Mouse (Mus musculus) macrophage (primary cell): ENCODE data around the gene Mmgt2. TPM values are rescaled to one million over a fixed set of nuclear protein-coding genes. Genes with fewer than 3 reads are reported as not detected.
A peak's percentile ranks its signal among the peaks of the same experiment; 100 is the strongest.
"Not testable (repeated sequence)": the region's sequence is repeated elsewhere in the genome, so short reads cannot be mapped to it uniquely, and the experiment has no call there.

Source experiments
- H3K27ac ChIP-seq: fragments of 350-480 bp; formaldehyde crosslinking; 2 replicates; pipeline ENCODE4 v1.9.0; 2021
- H3K36me3 ChIP-seq: fragments of 350-480 bp; formaldehyde crosslinking; 2 replicates; pipeline ENCODE4 v1.9.0; 2021; ENCODE audit errors: inconsistent target
- H3K4me3 ChIP-seq: fragments of 350-480 bp; formaldehyde crosslinking; 2 replicates; pipeline ENCODE4 v1.9.0; 2021; ENCODE audit errors: inconsistent target
- H3K79me2 ChIP-seq: fragments of 350-480 bp; formaldehyde crosslinking; 2 replicates; pipeline ENCODE4 v1.9.0; 2021; ENCODE audit errors: inconsistent target
- WGBS: methylation state at CpG from one replicate; pipeline ENCODE4 v1.1.7; 2026; ENCODE audit warnings: inconsistent platforms; ENCODE audit not compliant: missing documents; 5-methylcytosine and 5-hydroxymethylcytosine counted together
- polyA plus RNA-seq: library from polyadenylated mRNA; stranded (reverse); fragments of 250-400 nt; gene quantifications from 3 replicates; pipeline ENCODE4 v1.2.4, GENCODE M21; 2018; ENCODE audit warnings: inconsistent platforms

Gene Mmgt2
- polyA plus RNA-seq, 1 experiment from 2014 or later, result 25.0 TPM

DNA sequence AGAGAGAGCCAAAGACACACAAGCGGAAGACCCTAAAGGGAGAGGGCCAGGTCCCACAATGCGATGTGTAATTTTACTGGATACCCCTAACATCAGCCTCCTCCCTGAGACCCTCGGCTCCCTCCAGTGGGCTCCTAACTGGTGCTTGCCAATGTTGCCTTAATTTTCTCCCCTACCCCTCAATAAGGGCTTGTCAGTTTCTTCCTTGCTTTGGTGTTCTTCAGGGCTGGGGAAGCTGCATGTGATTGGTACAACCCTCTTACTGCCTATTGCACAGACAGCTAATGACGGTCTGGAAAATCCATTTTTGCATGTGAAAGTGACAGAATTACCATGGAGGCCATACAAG lies 2.0 kb upstream of the Mmgt2 start:
- Histone ChIP-seq H3K27ac (peak overlapping the region; percentile 51), H3K4me3 (peak overlapping the region; percentile 3; the same call in 1 of the 2 replicates), H3K79me2 (peaks cover 45% of the 10 kb centered on the region), H3K36me3 (no peaks in the 10 kb centered on the region)
- 7% methylated on average over 4 of the region's 4 CpGs for WGBS

GRCm38 (mm10) chr11:62646958-62647515 lies 1.4 kb upstream of the Mmgt2 start:
- peak overlapping the region; percentile 38 for H3K4me3 ChIP-seq
- H3K79me2 ChIP-seq, result peaks cover 46% of the 10 kb centered on the region
- WGBS, result 44% methylated on average over 7 of the region's 7 CpGs
- H3K27ac ChIP-seq, result peak overlapping the region; percentile 51
- no peaks in the 10 kb centered on the region for H3K36me3 ChIP-seq

DNA sequence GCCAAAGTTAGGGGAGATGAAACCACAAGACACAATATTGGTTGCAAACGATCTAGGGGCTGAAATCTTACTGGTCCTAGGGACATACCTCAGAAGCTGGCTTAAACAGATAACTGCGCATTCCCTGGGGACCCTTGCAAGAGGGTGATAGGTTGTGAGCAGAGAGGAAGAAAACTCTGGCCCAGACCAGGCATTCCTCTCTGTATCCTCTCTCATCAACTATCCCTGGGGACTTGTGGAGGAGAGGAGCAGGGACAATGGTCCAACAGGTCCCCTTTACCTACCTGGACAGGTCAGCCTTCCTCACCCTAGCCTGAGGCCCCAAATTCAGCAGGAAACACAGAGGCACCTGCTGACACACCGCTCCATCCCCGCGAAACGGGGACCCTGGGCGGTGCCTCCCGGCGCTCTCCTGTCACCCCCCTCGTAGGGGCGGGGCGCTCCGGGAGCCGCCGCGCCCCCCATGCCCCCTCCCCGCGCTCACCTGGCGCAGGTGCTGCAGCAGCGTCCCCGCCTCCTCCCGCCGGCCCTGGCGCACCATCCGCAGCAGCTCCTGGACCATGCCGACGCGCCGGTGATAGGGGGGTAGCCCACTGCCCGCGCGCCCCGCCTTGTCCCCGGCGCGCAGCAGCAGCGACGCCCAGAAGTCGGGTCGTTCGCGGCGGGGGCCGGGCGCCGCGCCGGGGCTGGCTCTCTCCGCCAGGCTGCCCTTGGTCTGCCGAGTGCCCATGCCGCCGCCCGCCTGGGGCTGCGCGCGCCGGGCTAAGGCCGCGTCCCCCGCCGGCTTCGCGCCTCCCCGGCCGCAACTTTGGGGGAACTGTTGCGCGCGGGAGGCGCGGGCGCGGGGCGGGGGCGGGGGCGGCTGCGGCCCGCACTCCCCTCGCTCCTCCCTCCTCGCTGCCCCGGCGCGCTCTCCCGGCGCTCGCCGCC lies 538 bp upstream of the Mmgt2 start, which contains the start of gene Lrrc75a:
Gene Lrrc75a, minus strand, starts transcription at position 863 of the 930 bp plus-strand sequence.
- Histone ChIP-seq H3K79me2 (peaks cover 52% of the 10 kb centered on the region), H3K4me3 (peak within 1 kb of the TSS; percentile 68), H3K27ac (peak within 1 kb of the TSS; percentile 51), H3K36me3 (no peaks in the 10 kb centered on the region)
- WGBS, result under 1% methylated on average over 57 of the region's 86 CpGs

DNA sequence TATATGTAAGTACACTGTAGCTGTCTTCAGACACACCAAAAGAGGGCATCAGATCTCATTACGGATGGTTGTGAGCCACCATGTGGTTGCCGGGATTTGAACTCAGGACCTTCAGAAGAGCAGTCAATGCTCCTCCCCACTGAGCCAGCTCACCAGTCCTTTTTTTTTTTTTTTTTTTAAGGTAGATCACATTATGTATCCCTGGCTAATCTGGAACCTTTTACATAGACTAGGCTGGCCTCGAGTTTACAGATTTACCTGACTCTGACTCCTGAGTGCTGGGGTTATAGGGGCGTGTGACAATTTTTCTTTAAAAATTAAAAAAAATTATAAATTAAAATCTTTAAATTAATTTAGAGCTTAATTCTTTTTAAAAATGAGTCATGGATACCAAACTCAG lies 1.3 kb downstream of the Mmgt2 start:
- Histone ChIP-seq H3K4me3 (peak overlapping the region; percentile 68; the same call in 1 of the 2 replicates), H3K79me2 (peaks cover 56% of the 10 kb centered on the region)
- H3K36me3 ChIP-seq, H3K27ac ChIP-seq: not testable (repeated sequence)
- 78% methylated on average over 3 of the region's 4 CpGs for WGBS

DNA sequence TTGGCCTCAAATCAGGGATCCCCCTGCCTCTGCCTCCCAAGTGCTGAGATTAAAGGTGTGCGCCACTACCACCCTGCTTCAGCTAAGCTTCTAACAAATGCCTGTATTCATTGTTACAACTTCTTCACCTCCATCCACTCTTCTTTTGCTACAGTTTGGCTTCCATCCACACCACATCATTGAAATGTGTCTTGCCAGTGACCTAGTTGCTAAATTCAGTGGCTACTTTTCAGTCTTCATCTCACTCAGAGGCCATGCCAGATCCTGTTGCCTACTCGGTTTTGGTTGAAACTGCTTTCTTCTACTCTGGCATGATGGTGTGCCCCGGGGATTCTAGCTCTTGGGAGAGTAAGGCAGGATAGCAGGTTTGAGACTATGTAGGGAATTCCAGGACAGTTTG lies 3.1 kb downstream of the Mmgt2 start:
- H3K79me2 ChIP-seq, result peaks cover 53% of the 10 kb centered on the region
- WGBS, result 93% methylated on average over 3 of the region's 3 CpGs
- no peak overlapping the region for H3K4me3 ChIP-seq
- no peak overlapping the region for H3K27ac ChIP-seq
- no peaks in the 10 kb centered on the region for H3K36me3 ChIP-seq

GRCm38 (mm10) chr11:62652080-62652479 lies 3.6 kb downstream of the Mmgt2 start:
- no peak overlapping the region for H3K27ac ChIP-seq
- H3K36me3 ChIP-seq, result no peaks in the 10 kb centered on the region
- 94% methylated on average over 2 of the region's 3 CpGs for WGBS
- peaks cover 58% of the 10 kb centered on the region for H3K79me2 ChIP-seq
- no peak overlapping the region for H3K4me3 ChIP-seq

DNA sequence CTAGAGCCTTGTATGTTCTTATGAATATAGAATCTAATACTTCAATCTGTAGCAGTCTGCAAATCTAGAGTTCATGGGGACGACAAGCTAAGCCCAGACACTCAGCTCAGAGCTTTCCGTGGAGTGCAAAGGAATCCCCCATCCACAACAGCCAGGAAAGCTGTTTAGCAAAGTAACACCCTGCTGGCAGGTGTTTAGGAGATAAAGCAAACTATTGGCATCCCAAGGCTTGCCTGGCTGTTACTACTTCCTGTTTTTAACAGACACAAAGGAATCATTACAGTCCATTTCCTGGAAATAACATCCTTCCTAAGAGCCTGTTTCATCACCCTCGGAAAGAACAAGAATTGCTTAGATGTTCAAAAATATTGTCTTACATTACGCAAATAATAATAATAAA lies 12.4 kb downstream of the Mmgt2 start:
- Histone ChIP-seq H3K27ac (no peak overlapping the region), H3K4me3 (no peak overlapping the region), H3K36me3 (no peaks in the 10 kb centered on the region), H3K79me2 (peaks cover 27% of the 10 kb centered on the region; the same call in 1 of the 2 replicates)
- 49% methylated on average over 4 of the region's 4 CpGs for WGBS

- Histone ChIP-seq H3K36me3 (no peaks in the 10 kb centered on the region), H3K4me3 (no peak overlapping the region), H3K27ac (no peak overlapping the region), H3K79me2 (peaks cover 2% of the 10 kb centered on the region; the same call in 1 of the 2 replicates)
- 45% methylated on average over 6 of the region's 6 CpGs for WGBS
Observed at GRCm38 (mm10) chr11:62664250-62664649, 15.8 kb downstream of the Mmgt2 start.

DNA sequence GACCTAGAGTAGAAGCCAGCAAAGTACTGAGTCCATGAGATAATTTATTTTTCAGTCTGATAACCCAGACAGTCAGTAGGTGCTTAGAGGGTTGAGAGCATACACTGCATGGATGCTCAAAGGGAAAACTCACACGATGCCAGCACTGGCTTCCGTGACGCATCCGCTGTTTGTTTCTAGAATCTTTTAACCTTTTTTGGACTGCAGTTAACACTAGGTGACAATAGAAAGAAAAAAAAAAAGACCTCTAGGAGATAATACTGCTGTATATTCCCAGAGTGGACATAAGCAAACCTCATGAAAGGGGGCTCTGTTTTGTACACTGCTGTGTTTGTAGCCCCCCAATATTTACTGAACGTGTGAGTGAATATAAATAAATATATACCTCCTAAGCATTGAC lies 20.5 kb downstream of the Mmgt2 start:
- Histone ChIP-seq H3K36me3 (no peaks in the 10 kb centered on the region), H3K27ac (no peak overlapping the region), H3K4me3 (no peak overlapping the region), H3K79me2 (no peaks in the 10 kb centered on the region)
- WGBS, result 92% methylated on average over 5 of the region's 5 CpGs

GRCm38 (mm10) chr11:62669471-62669870 lies 21.0 kb downstream of the Mmgt2 start:
- Histone ChIP-seq H3K4me3 (no peak overlapping the region), H3K36me3 (no peaks in the 10 kb centered on the region), H3K27ac (no peak overlapping the region), H3K79me2 (no peaks in the 10 kb centered on the region)
- 58% methylated on average over 12 of the region's 12 CpGs for WGBS

DNA sequence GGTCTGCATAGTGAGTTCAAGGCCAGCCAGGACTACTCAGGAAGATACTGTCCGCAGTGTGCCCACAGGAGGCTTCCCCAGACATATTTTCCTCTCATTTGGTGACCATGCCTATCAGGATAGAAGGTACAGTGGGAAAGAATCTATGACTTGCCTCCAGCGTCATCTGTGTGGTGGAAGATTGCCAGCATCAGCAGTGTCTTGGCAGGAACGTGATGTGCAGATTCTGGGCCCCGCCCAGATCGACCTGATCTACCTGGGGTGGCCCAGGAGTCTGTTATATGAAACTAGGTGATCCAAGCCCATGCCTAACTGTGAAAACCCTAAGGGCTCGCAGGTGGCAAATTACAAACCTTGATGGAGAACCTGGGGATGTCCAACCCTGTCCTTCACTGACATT lies 21.5 kb downstream of the Mmgt2 start:
- Histone ChIP-seq H3K79me2 (no peaks in the 10 kb centered on the region), H3K27ac (no peak overlapping the region), H3K4me3 (no peak overlapping the region), H3K36me3 (no peaks in the 10 kb centered on the region)
- WGBS, result 91% methylated on average over 6 of the region's 6 CpGs

GRCm38 (mm10) chr11:62675480-62676289 lies 27.2 kb downstream of the Mmgt2 start:
- Histone ChIP-seq H3K4me3 (no peak overlapping the region), H3K36me3 (no peaks in the 10 kb centered on the region), H3K79me2 (no peaks in the 10 kb centered on the region), H3K27ac (no peak overlapping the region)
- 22% methylated on average over 17 of the region's 17 CpGs for WGBS

DNA sequence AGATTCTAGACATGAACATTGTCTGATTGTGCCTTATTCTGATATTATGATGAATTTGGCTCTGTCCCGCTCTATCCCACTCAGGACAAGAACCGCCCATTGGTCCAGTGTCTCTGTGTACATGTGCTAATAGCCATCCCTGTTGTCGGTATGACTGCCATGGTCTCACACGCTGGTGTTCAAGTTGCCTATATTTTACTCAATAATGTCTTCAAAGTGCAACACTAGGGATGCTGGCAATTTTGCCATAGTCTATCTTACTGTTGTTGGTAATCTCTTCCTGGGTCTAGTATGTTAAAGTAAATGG lies 27.8 kb downstream of the Mmgt2 start:
- Histone ChIP-seq H3K27ac (no peak overlapping the region), H3K79me2 (no peaks in the 10 kb centered on the region), H3K36me3 (no peaks in the 10 kb centered on the region), H3K4me3 (no peak overlapping the region)
- WGBS, result 90% methylated on average over 4 of the region's 4 CpGs

- Histone ChIP-seq H3K4me3 (no peak overlapping the region), H3K36me3 (no peaks in the 10 kb centered on the region)
- WGBS, result 81% methylated on average over 7 of the region's 7 CpGs
Observed at GRCm38 (mm10) chr11:62678778-62679354, 30.4 kb downstream of the Mmgt2 start.

More at GRCm38 (mm10) chr11:62678778-62679354, 30.4 kb downstream of the Mmgt2 start:
- no peaks in the 10 kb centered on the region for H3K79me2 ChIP-seq
- H3K27ac ChIP-seq, result no peak overlapping the region
